Mouse (Mus musculus): ENCODE results near the gene Kdm6b.

The Kdm6b gene

DNA sequence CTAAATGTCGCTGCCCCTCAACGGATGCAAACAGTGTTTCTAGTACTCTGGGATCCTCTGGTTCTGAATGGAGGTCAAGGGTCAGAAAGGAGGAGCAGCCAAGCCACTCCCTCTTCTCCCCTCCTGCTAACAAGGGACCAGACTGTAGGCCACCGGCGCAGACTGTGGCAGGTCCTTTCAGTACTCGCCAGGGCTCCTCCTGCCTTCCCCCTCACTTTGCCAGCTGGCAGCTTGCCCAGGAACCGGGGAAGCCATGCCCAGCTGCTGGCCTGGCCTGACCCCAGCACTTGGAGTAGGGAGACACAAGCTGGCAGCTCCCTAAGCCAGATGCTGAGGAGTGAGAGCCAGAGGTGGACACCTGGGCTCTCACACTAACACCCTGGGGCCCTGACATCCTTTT, 48.6 kb downstream of the Kdm6b start:
- DNase-seq: peak; percentile 76

DNA sequence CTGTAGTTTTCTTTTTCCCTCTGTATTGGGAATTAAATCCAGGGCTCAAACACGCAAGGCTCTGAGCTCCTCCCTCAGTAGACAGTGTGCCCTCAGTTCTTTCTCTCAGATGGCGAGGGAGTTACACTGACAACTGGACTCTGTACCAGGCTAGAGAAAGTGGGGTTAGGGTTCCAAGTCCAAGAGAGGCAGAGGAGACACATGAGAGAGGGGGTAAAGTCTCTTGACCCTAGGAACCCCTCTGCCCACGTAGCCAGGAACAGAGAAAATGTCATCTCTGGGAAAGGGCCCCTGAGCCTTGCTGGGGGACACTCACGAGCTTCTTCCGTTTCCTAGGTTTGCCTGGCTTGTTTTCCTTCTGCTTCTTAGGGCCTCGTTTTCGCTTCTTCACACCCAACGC, 49.1 kb downstream of the Kdm6b start:
- no peak for DNase-seq

DNA sequence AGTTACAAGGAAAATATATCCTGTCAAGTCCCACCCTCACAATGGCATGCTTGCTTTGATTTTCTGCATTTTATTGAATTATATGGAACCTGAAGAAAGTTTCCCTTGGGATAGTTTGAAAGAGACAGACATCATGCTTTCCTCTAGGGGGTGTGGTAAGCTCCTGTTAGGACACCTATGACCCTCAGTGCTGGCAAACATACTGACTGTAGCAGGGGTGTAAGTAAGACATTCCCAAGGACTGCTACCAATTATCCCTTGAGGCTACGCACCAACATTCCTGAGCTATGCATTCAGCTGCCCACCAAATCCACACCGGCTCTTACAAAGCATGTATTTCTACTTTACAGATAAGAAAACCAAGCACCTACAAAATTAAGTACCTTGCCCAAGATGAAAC, 51.0 kb downstream of the Kdm6b start:
- peak; percentile 36 for DNase-seq

DNA sequence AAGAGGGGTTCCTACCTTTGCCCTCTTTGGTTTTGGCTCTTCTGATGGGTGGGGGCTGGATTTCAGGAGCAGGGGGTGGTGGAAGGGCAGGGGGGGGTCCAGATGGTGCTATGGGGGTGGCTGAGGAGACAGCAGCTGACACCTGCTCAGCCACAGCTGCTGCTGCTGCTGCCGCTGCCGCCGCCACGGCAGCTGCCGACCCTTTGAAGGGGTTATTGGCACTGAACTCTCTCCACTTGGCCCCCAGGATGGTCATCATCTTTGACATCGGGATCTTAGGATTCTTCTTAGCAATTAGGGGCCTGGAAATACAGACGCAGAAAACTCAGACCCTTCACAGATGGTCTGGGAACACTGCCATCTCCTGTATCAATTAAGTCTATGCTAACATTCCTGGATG, 51.5 kb downstream of the Kdm6b start:
- no peak for DNase-seq

DNA sequence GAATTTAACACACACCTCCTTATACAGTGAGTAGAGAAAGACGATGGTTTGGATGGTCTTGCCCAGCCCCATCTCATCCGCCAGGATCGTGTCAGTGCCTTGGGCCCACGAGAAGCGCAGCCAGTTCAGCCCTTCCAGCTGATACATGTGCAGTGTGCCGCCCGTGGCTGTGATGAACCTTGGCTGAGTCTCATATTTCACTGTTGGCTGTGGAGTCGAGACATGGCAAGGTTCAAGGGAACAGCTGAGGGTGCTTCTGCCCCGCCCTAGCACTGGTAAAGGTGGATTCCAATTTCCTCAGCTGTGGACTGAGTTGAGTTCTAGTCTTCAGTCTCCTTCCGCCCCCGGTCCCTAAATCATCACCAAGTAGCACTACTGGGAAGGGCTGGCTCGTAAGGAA, 55.8 kb downstream of the Kdm6b start:
- DNase-seq: no peak

DNA sequence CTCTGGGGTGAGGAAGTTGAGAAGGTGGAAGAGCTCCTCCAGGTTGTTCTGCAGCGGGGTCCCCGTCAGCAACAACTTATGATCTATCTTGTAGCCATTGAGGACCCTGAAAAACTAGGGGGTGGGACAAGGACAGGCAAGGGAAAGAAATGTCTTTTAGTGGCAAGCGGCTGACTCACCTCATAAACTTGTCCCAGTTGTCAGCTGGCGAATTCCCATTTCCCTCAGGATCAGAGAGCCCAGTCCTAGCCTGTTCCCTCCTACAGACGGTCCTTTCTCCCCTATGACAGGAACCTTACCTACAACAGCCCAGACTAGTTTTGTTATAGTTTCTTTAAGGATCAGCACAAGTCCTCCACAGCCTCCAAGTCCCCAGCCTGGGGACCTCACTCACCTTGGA, 56.9 kb downstream of the Kdm6b start:
- DNase-seq: no peak
